Mouse (Mus musculus): ENCODE data around the gene Nicn1.
"Not testable (repeated sequence)": the region's sequence is repeated elsewhere in the genome, so short reads cannot be mapped to it uniquely, and the experiment has no call there.

The Nicn1 gene

GRCm38 (mm10) chr9:108290016-108290750, at the start of gene Nicn1:
Gene Nicn1, plus strand, starts transcription at chr9:108290429.
- peak; percentile 71 to 80 for DNase-seq (ENCODE audit: low spot score in 2 of 2)

- no peak for DNase-seq (ENCODE audit: low spot score in 2 of 2)
These were observed 45.7 kb upstream of the Nicn1 start for GRCm38 (mm10) chr9:108244540-108244939.

- peak in 1 of 2 experiments; percentile 6 for DNase-seq (ENCODE audit: low spot score in 2 of 2)
These were observed 45.2 kb upstream of the Nicn1 start for GRCm38 (mm10) chr9:108244984-108245383.

- no peak for DNase-seq (ENCODE audit: low spot score in 2 of 2)
These were observed 41.3 kb upstream of the Nicn1 start for GRCm38 (mm10) chr9:108248957-108249356.

GRCm38 (mm10) chr9:108251877-108252276, 38.4 kb upstream of the Nicn1 start:
- no peak for DNase-seq (ENCODE audit: low spot score in 2 of 2)

GRCm38 (mm10) chr9:108252766-108253165, 37.5 kb upstream of the Nicn1 start:
- DNase-seq (ENCODE audit: low spot score in 2 of 2): no peak

GRCm38 (mm10) chr9:108260526-108260925, 29.7 kb upstream of the Nicn1 start:
- DNase-seq (ENCODE audit: low spot score in 2 of 2): no peak

- no peak for DNase-seq (ENCODE audit: low spot score in 2 of 2)
These were observed 28.4 kb upstream of the Nicn1 start for GRCm38 (mm10) chr9:108261865-108262264.

- DNase-seq (ENCODE audit: low spot score in 2 of 2): no peak
These were observed 27.7 kb upstream of the Nicn1 start for GRCm38 (mm10) chr9:108262494-108263049.

- no peak for DNase-seq (ENCODE audit: low spot score in 2 of 2)
These were observed 27.0 kb upstream of the Nicn1 start for GRCm38 (mm10) chr9:108263131-108263681.

GRCm38 (mm10) chr9:108263690-108264190, 26.5 kb upstream of the Nicn1 start, which contains the start of gene Dag1:
Gene Dag1, minus strand, starts transcription at chr9:108263958.
- peak; percentile 96 to 97 for DNase-seq (ENCODE audit: low spot score in 2 of 2)

GRCm38 (mm10) chr9:108264191-108264921, 25.9 kb upstream of the Nicn1 start:
- DNase-seq (ENCODE audit: low spot score in 2 of 2): peak in 1 of 2 experiments; percentile 2

GRCm38 (mm10) chr9:108266261-108266935, 23.8 kb upstream of the Nicn1 start:
- DNase-seq (ENCODE audit: low spot score in 2 of 2): no peak

GRCm38 (mm10) chr9:108267691-108268090, 22.5 kb upstream of the Nicn1 start:
- no peak for DNase-seq (ENCODE audit: low spot score in 2 of 2)

- not testable (repeated sequence) for DNase-seq (ENCODE audit: low spot score in 2 of 2)
These were observed 21.5 kb upstream of the Nicn1 start for GRCm38 (mm10) chr9:108268701-108269100.

GRCm38 (mm10) chr9:108271941-108272340, 18.3 kb upstream of the Nicn1 start:
- no peak for DNase-seq (ENCODE audit: low spot score in 2 of 2)

GRCm38 (mm10) chr9:108272691-108273090, 17.5 kb upstream of the Nicn1 start:
- no peak for DNase-seq (ENCODE audit: low spot score in 2 of 2)

- DNase-seq (ENCODE audit: low spot score in 2 of 2): no peak
These were observed 16.7 kb upstream of the Nicn1 start for GRCm38 (mm10) chr9:108273485-108273884.

- DNase-seq (ENCODE audit: low spot score in 2 of 2): no peak
These were observed 15.5 kb upstream of the Nicn1 start for GRCm38 (mm10) chr9:108274476-108275330.

GRCm38 (mm10) chr9:108275331-108275659, 14.9 kb upstream of the Nicn1 start:
- DNase-seq (ENCODE audit: low spot score in 2 of 2): no peak

Data from spleen, postnatal 14 days (tissue).